Mouse (Mus musculus) urinary bladder, postnatal 14 days (tissue): ENCODE data around the gene Taldo1.
A peak's percentile ranks its signal among the peaks of the same experiment; 100 is the strongest.

Experiments
- DNase-seq: peaks from one replicate; pipeline ENCODE4 v3.0.0; 2021; ENCODE audit warnings: low spot score

Taldo1 gene

DNA sequence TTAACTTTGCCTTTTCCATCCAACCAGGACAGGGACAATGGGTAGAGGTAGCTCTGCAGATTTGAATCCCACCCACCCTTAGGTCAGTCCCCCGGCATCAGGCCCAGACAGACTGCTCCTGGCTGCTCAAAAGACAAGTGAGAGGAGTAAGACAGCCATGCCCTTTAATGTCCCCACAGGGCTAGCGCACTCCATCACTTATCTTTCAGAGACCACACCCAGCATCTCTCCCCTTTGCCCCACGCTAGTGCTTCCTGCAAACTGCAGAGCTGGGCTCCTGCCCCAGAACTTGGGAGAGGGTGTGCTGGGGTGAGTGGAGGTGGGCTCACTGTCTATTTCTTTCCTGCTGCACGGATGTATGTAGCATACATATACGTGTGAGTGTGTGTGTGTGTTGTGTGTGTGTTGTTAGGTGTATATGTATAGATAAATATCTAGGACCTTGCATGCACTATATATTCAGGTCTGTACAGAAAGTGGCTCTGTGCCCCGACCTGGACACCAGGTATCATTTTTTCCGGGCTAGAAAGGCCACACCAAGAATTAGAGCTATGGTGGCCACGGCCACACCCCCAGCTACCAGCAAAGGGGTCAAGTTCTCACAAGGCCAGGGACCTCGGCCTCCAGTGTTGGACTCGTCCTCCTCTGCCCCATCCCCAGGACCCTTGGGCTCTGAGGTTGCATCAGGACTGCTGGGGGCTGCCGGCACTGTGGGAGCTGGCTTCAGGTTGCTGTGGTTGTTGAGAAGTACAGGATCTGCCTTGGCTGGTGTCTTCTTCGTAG lies 35.1 kb downstream of the Taldo1 start:
- no peak for DNase-seq

DNA sequence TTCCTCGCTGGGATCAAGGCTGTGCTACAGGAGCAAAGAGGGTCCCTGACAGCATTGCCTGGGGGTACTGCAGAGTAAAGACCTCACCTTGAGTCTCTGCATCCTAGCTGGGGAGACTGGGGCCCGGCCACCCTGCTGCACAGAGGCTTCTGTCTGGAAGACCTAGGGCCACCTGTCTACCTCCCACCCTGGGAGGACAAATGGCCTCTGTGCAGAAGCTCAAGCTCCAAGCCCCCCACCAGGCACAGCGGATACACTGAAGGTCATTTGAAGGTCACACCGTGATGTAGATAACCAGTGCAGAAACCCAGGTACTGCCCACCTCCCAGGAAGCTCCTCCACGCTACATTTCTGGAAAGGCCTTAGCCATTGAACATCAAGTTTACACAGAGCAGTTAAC lies 36.7 kb downstream of the Taldo1 start:
- no peak for DNase-seq

- DNase-seq = peak; percentile 41
Measured at GRCm38 (mm10) chr7:141429310-141429709, 37.3 kb downstream of the Taldo1 start, which contains the start of gene Cend1. TSS of gene Cend1 (minus strand) at chr7:141429491.

DNA sequence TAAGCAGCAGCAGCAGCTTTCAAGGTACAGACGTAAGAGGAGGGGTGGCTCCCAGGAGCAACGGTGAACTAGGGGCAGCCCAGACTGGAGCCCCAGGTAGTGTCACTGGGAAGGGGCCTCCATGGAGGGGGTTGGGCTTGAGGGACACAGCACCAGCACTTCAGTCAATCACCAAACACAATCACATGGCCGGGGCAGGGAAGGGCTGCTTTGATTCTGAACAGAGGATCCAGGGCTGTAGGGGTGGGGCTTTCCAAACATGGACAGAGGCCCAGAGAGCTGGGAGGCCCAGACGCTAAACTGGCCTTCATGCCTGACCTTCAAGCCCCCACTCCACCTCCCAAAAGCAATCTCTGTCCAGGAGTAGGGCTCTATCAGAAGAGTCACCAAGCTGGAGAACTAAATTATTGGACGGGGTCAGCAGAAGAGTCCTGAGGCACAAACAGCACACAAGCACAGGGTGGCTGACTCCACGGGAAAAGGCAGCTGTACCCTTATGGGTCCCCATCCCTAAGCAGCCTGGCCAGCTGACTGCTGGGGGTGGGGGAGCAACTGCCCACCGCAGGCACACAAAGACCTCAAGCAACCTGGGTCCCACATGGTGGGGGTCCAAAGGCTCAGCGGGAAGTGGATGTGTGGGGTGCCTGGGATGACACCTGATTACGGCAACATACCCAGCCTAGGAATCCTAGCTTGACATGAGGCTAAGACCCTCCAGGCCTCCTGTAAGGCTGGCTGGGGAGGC lies 38.0 kb downstream of the Taldo1 start:
- DNase-seq = no peak

DNA sequence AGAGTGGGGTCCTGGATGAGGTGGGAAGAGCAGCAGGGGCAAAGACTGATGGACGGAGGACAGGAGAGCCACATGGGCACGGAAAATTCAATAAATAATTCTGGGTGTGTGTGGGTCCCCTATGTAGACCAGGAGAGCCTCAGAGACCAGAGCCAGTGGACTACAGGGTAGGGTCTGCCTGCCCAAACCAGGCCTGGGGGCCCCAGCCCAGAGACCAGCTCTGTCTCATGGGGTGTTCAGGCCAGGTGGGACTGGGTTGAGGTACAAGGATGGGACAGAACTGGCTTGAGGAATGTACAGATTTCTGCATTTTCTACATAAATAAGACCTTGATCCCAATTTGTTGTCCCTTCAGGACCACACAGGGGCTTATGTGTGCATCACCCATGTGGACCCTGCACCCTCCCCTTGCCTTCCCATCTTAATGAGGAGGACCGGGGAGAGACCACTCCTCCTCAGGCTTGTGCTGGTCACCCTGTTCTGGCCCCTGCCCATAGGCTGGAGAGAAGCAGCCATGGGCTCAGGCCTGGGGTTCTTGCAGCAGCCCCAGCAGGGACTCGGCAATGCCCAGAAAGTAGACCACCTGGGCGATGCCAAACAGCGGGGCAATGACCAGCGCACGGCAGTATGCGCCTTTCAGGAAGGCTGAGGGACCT lies 38.7 kb downstream of the Taldo1 start:
- DNase-seq = no peak

DNA sequence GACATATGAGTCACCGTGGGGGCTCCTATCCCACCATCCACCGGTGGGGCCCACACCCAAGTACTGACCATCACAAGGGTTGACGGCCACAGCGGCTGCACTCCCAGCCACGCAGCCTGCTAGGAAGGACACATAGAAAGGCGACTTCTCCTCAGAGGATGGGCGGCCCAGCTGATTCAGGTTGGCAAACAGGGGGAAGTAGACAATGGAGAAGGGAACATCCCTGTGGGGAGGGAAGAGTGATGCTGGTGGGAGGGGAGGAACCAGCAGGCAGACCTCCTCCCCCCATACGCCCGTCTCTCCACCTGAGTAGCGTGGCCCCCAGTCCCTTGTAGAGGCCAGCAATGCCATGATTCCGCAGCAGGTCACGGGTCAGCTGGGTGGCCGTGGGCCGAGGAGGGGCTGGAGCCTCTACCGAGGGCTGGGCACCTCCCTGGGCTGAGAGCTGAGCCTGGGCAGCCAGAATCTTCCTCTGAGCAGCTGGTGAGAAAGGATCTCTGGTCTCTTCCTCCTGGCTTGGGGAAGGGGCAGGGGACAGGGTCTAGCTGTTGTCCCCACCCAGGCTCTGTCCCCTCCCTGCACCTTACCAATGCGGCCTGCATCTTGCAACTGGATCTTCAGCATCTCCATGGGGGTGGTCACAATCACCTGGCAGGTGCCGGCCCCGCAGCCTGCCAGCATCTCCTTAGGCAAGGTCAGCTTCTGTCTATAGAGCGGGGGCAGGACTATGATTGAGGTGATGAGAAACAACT lies 39.6 kb downstream of the Taldo1 start:
- DNase-seq = no peak

GRCm38 (mm10) chr7:141432186-141432611 lies 40.2 kb downstream of the Taldo1 start:
- peak; percentile 45 for DNase-seq

GRCm38 (mm10) chr7:141432741-141433516 lies 40.9 kb downstream of the Taldo1 start:
- peak; percentile 64 for DNase-seq

DNA sequence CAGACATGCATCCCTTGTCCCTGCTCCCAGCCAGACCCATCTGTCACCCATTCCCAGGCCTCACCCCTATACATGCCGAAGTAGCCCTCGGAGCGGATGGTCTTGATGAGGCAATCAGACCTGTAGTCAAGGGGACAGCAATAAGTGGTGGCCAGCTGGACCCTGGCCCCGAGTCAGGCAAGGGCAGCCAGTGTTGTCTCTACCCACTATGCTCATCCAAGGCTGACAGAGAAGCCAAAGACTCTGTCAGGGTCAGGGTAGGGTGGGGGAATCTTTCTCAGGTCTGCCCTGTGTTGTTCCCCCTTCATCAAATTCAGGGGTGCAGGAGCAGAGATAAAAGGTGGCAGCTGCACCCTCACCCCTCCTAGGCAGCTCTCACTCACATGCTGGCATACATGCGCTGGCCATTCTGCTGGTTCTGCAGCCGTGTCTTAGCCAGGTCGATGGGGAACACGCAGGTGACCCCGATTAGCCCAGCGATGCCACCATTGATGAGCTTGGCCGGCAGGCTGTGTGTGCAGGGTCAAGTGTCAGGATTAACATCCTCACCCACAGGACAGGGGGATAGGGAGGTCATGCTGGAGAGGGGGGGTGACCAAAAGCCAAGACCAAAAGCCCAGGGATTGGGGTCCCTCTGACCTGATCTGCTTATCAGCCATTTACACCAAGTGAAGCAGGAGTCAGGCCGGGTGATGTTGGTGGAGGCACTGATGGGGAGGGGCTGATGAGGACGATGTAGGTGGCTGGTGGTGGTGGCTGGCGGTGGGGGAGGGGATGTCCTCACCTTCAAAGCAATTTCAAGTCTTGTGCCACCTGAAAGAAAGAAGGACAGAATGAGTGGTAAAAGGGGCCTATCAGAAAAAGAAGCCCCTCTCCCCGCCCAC lies 41.8 kb downstream of the Taldo1 start:
- DNase-seq = no peak

DNA sequence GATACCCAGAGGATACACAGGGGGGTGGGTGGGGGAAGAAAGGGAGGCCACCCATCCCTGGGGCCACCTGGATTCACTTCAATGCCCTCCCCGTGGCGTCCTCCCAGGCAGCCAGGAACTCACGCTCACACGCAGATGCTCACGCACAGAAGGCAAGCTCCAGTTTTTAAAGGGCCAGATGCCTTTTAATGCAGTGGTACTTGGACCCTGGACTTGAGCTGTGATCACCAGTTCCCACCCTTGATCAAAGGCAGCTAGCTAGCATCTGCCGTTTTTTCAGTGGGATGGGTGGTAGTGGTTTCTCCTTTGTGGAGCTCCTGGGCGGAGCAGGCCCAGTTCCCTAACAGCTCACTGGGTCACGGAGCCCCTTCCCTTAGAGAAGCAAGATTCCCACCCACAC lies 42.5 kb downstream of the Taldo1 start:
- DNase-seq = no peak

GRCm38 (mm10) chr7:141435129-141435855 lies 43.3 kb downstream of the Taldo1 start:
- peak; percentile 64 for DNase-seq

GRCm38 (mm10) chr7:141435856-141436522 lies 44.0 kb downstream of the Taldo1 start:
- no peak for DNase-seq

DNA sequence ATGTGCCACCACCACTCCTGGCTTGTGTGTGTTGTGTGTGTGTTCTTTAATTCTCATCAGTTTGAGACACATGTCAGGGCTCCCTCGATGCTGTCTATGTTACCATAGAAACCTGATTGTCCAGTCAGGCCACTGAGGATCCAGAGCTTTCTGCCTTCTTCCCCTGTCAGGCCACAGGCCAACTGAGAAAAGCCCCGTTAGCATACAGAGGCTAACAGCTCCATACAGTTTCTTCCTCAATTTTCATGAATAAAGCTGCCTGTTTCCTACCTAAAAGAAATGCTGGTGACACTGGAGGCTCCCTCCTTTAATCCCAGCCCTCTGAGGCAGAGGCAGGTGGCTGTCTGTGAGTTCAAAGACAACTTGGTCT lies 44.5 kb downstream of the Taldo1 start:
- no peak for DNase-seq

DNA sequence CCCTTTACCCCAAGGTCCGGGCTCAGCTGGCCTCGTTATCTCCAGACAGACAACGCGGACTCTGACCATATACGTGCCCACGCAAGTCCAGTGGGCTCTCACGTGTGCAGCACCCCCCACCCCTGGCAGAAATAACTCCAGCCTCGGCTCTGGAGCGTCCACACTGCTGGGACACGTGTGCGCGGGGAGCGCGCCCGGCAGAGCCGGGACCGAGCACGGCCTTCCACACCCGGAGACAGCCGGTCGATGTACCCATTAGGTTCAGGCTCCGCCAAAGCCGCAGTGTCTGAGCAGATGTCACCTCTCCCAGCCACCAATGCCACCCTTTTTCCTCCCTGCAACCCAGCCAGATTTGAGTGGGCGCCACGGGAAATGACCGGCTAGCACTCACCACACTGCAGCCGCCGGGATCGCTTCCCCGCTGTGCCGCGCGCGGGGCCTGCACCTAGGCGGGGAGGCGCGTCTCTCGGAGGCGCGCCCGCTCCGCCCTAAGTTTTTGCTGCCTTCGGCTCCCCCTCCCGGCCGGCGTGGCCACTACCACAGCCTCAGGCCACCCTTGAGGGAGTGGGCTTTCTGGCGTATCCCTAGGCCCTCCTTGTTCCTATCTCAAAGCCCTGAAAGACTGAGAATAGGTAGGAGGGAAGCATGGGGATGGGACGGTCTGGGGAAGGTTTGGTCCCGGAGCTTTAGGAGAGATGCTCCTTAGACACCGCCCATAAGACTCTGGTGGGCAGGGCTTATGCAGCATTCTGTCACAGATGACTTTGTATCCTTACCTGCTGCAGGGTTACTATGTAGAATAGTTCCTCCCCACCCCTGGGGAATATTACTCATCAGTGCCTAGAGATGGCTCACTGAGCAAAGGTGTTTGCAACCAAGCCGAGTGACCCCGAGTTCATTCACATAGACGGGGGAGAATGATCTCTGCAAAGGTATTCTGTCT lies 45.5 kb downstream of the Taldo1 start, which contains the start of gene Slc25a22:
Gene Slc25a22 (minus strand): TSS at position 715 of the 943 bp plus-strand sequence.
- DNase-seq = peak; percentile 80

GRCm38 (mm10) chr7:141438201-141438968 lies 46.4 kb downstream of the Taldo1 start:
- DNase-seq = no peak

- no peak for DNase-seq
Measured at GRCm38 (mm10) chr7:141439140-141439679, 47.2 kb downstream of the Taldo1 start.

DNA sequence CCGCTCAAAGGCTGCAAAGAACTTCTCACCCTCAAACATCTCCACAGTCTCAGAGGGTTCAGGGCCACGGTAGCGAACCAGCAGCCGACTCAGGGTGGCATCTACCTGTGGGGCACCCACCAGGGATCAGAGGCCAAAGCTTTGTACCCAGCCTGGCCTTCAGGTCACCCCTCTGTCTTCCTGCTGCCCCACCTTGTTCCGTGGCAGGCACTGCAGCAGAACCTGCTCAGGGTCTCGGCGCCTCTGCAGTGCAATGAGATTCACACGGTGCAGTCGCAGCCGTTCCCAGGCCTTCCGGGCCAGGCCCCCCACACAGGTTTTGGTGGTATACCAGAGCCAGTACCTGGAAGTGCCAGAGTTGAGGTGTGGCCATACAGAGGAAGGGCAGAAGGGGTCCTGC lies 47.8 kb downstream of the Taldo1 start:
- no peak for DNase-seq
